Mouse (Mus musculus) liver, adult 2 months (tissue): ENCODE results near the gene Scn8a. TPM values are rescaled to one million over a fixed set of nuclear protein-coding genes. Genes with fewer than 3 reads are reported as not detected.

Experiments used
- DNase-seq: peaks from one replicate; pipeline ENCODE4 v3.0.0-alpha.2; 2011; ENCODE audit warnings: low read depth, low spot score; ENCODE audit errors: extremely low read depth
- H3K27ac ChIP-seq: fragments of 200-500 bp; replicated peaks from 2 replicates; pipeline ENCODE4 v1.5.1; 2012; ENCODE audit warnings: low read depth, mild to moderate bottlenecking, control low read depth, inconsistent platforms, low read length; ENCODE audit not compliant: insufficient read depth
- H3K27me3 ChIP-seq: fragments of 200-500 bp; 2 replicates; pipeline ENCODE4 v1.6.1; 2012; ENCODE audit warnings: mild to moderate bottlenecking, moderate library complexity, low read length, inconsistent platforms; ENCODE audit not compliant: control insufficient read depth, insufficient read depth
- H3K36me3 ChIP-seq: fragments of 200-500 bp; 2 replicates; pipeline ENCODE4 v1.6.1; 2012; ENCODE audit warnings: low read length, inconsistent platforms; ENCODE audit not compliant: control insufficient read depth, insufficient read depth
- H3K4me1 ChIP-seq: fragments of 200-500 bp; 2 replicates; pipeline ENCODE4 v1.6.1; 2011; ENCODE audit warnings: low read length; ENCODE audit not compliant: control insufficient read depth, insufficient read depth
- H3K4me3 ChIP-seq: fragments of 200-500 bp; 2 replicates; pipeline ENCODE4 v1.5.1; 2011; ENCODE audit warnings: low read depth, mild to moderate bottlenecking, control low read depth, low read length, moderate library complexity; ENCODE audit not compliant: insufficient read depth
- H3K79me2 ChIP-seq: fragments of 200-500 bp; 2 replicates; pipeline ENCODE4 v1.6.1; 2012; ENCODE audit warnings: inconsistent platforms, mild to moderate bottlenecking, low read length, moderate library complexity; ENCODE audit not compliant: control insufficient read depth, insufficient read depth
- H3K9ac ChIP-seq: fragments of 200-500 bp; 2 replicates; pipeline ENCODE4 v1.6.1; 2012; ENCODE audit warnings: low read depth, mild to moderate bottlenecking, control low read depth, inconsistent platforms, low read length
- CTCF ChIP-seq: fragments of 200-500 bp; IDR thresholded peaks from 2 replicates; pipeline ENCODE4 v1.5.1; 2011; ENCODE audit warnings: low read depth, low read length, control low read depth
- POLR2A ChIP-seq: fragments of 200-500 bp; IDR thresholded peaks from 2 replicates; pipeline ENCODE4 v1.6.1; 2011; ENCODE audit warnings: low read length, control low read depth; ENCODE audit not compliant: insufficient read depth; ENCODE audit errors: extremely low read depth
- WGBS: fragments of 180-500 bp; shearing (Covaris S2); methylation state at CpG from one replicate; pipeline ENCODE4 v1.1.7; 2018; 5-methylcytosine and 5-hydroxymethylcytosine counted together
- polyA plus RNA-seq: library from polyadenylated mRNA; depleted of rRNA; stranded (reverse); fragments of >200 nt; gene quantifications from 2 replicates; pipeline ENCODE4 v1.2.3, GENCODE M21; 2012
- total RNA-seq: library from RNA; depleted of rRNA; stranded (reverse); fragments of >200 nt; gene quantifications from 2 replicates; pipeline ENCODE4 v1.2.3, GENCODE M21; 2014

The Scn8a gene
- total and polyA plus RNA-seq, 2 experiments, result 0.07 to 1.4 TPM

- H3K27me3 ChIP-seq, result peaks cover 16% of the 10 kb centered on the region
- TF ChIP-seq CTCF, result peak; percentile 30; the same call in 1 of the 2 replicates
- TF ChIP-seq POLR2A, result no peak
- DNase-seq, result peak; percentile 1
- 10% methylated on average over 63 of the region's 66 CpGs for WGBS
- H3K9ac ChIP-seq, result no peak overlapping the region
- no peaks in the 10 kb centered on the region for H3K36me3 ChIP-seq
- H3K4me3 ChIP-seq, result no peak overlapping the region
- H3K79me2 ChIP-seq, result no peaks in the 10 kb centered on the region
- no peaks in the 10 kb centered on the region for H3K4me1 ChIP-seq
- no peak overlapping the region for H3K27ac ChIP-seq
Observed at GRCm38 (mm10) chr15:100870001-100870774, 530 bp downstream of the Scn8a start.

- Histone ChIP-seq H3K36me3 (no peaks in the 10 kb centered on the region), H3K9ac (no peak overlapping the region), H3K27me3 (peaks cover 14% of the 10 kb centered on the region), H3K79me2 (no peaks in the 10 kb centered on the region), H3K4me1 (no peaks in the 10 kb centered on the region), H3K4me3 (peak overlapping the region; percentile 22; the same call in 1 of the 2 replicates), H3K27ac (no peak overlapping the region)
- TF ChIP-seq POLR2A, result no peak
- no peak for TF ChIP-seq CTCF
- WGBS, result 21% methylated on average over 61 of the region's 69 CpGs
- no peak for DNase-seq
Observed at GRCm38 (mm10) chr15:100870775-100871106, 1.1 kb downstream of the Scn8a start.

GRCm38 (mm10) chr15:100871107-100872011, 1.7 kb downstream of the Scn8a start:
- H3K27me3 ChIP-seq, result peaks cover 16% of the 10 kb centered on the region
- no peaks in the 10 kb centered on the region for H3K4me1 ChIP-seq
- H3K27ac ChIP-seq, result no peak overlapping the region
- no peaks in the 10 kb centered on the region for H3K36me3 ChIP-seq
- H3K9ac ChIP-seq, result no peak overlapping the region
- TF ChIP-seq POLR2A (no peak), CTCF (no peak)
- 2% methylated on average over 52 of the region's 53 CpGs for WGBS
- no peaks in the 10 kb centered on the region for H3K79me2 ChIP-seq
- H3K4me3 ChIP-seq, result peak overlapping the region; percentile 22; the same call in 1 of the 2 replicates
- no peak for DNase-seq

- no peak overlapping the region for H3K27ac ChIP-seq
- no peaks in the 10 kb centered on the region for H3K36me3 ChIP-seq
- 3% methylated on average over 16 of the region's 16 CpGs for WGBS
- H3K27me3 ChIP-seq, result peaks cover 16% of the 10 kb centered on the region
- no peaks in the 10 kb centered on the region for H3K4me1 ChIP-seq
- peak; percentile 9 for DNase-seq
- TF ChIP-seq POLR2A (no peak), CTCF (no peak)
- no peak overlapping the region for H3K4me3 ChIP-seq
- H3K79me2 ChIP-seq, result no peaks in the 10 kb centered on the region
- no peak overlapping the region for H3K9ac ChIP-seq
Observed at GRCm38 (mm10) chr15:100873155-100873554, 3.5 kb downstream of the Scn8a start.

DNA sequence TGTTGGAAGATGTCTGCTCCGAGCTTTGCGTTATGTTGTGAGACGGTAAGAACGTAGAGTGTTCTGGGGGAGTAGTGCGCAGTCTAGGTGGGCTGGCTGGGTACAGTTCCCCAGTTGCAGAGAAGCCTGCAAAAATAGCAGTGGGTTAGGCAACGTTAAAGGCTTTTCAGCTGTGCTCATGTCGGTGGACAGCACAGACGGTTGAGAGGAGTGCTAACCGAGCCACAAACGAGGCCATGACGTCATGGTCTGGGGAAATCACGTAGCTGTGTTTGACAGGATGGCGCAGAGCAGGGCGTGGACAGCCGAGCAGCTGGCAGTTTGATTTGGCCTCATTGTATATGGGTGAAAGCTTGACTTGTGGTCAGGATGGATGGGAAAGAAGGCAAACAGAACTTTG, 9.4 kb downstream of the Scn8a start:
- TF ChIP-seq CTCF (no peak), POLR2A (no peak)
- Histone ChIP-seq H3K79me2 (no peaks in the 10 kb centered on the region), H3K4me3 (no peak overlapping the region), H3K27me3 (peaks cover 7% of the 10 kb centered on the region; the same call in 1 of the 2 replicates), H3K36me3 (no peaks in the 10 kb centered on the region), H3K9ac (no peak overlapping the region), H3K4me1 (no peaks in the 10 kb centered on the region), H3K27ac (no peak overlapping the region)
- DNase-seq, result no peak
- WGBS, result 71% methylated on average over 15 of the region's 15 CpGs
